Mouse (Mus musculus) megakaryocyte progenitor cell, adult 5-6 weeks (primary cell): ENCODE results near the gene Prim2. TPM values are rescaled to one million over a fixed set of nuclear protein-coding genes. Genes with fewer than 3 reads are reported as not detected.
"Not testable (repeated sequence)": the region's sequence is repeated elsewhere in the genome, so short reads cannot be mapped to it uniquely, and the experiment has no call there.

ENCODE experiments used
- ATAC-seq: replicated peaks from 2 replicates; pipeline ENCODE4 v1.8.0; 2016; ENCODE audit warnings: mild to moderate bottlenecking, moderate TSS enrichment, inconsistent platforms; ENCODE audit not compliant: poor library complexity
- total RNA-seq, 2 experiments: library from RNA; stranded (forward) in 1 of 2; stranded (reverse) in 1 of 2; fragments of 157-497, 149-512 nt in 1 of 2; fragments of 200-1000 nt in 1 of 2; gene quantifications; 2 replicates each; pipeline versions ENCODE4 v1.2.3 to v1.2.4; 2015 to 2017

The Prim2 gene
- total RNA-seq, 2 experiments from 2014 or later: 79.8 to 90.3 TPM

DNA sequence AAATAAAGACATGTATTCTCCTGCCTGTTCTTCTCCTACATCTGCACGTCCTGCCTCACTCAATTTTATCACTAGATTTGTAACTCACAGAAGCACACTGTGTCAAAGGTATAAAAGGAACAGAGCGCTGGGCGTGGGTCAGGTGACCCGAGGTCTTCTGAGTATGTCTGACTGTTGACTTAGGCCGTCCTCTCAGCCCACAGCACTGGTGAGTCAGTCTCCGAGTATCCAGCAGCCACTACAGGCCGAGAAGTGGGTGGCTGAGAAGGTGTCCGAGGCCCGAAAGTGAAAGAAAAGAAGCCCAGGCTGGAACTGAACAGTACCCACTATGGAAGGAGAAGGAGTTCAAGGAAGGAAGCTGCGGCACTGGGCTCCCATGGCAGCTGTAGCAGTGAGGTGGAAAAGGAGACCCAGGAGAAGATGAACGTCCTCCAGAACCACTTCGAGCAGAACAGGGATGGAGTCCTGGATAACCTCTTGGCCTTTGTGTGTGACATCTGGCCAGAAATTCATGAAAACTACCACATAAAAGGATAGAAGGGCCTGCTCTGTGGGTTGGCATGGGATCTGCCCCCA lies 11.9 kb downstream of the Prim2 start:
- no peak for ATAC-seq

DNA sequence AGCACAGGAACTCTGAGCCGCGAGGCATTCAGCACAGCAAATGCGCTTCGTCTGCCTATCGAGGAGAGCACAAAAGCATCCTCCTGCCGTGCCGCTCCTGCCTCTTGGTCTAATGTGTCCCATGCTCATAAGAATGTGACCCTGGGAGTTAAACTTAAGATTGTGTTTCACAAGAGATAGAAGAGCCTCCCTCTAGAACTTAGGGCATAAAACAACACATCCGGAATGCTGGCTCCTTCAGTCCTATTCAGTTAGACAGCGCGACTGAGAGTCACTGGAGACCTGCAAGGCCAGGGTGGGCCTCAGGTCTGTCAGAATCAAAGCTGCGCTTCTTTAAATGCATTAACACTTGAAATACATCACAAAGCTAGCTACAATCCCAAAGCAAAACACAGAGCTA lies 18.7 kb downstream of the Prim2 start:
- no peak for ATAC-seq

DNA sequence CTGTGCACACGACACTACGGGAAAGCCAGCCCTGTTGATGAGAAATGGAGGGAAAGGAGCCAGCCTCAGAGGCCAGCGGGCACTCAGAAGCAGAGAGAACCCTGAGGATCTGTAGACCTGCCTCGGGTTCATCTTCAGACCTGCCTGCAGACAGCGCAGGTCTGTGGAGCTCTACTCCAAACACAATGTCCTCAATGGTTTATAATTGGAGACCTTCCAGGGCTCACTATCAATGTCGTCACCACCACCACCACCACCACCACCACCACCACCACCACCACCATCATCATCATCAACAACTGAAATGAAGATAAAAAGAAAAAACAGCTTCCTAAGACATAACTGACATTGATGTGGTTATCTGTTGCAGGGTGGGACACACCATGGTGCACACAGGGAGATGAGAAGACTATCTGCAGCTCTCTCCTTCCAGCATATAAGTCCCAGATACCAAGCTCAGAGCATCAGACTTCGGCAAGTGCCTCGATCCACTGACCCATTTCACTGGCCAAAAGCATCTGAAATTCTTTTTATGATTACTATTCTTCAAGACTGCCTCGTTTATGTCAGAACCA lies 20.0 kb downstream of the Prim2 start:
- peak; percentile 79 for ATAC-seq

DNA sequence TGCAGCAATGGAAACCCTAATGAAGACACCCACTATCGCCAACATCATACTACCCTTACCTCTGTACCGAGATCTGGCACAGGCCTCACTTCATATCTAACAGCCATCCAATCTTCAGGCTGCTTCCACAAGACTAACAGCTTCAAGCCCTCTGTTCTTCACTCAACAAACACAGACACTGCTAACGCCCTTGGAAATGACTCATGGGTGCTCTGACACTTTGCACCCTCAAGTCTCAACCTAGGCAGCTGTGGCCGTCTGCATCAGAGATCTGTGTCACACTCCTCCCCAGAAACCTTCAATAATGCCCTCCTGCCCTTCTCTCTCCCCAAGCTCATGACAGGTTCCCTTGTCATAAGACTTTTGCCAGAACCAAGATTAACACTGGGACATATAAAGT lies 20.6 kb downstream of the Prim2 start:
- ATAC-seq: 0 out of 2 replicates have a peak, but pooled peaks have one; percentile 8

DNA sequence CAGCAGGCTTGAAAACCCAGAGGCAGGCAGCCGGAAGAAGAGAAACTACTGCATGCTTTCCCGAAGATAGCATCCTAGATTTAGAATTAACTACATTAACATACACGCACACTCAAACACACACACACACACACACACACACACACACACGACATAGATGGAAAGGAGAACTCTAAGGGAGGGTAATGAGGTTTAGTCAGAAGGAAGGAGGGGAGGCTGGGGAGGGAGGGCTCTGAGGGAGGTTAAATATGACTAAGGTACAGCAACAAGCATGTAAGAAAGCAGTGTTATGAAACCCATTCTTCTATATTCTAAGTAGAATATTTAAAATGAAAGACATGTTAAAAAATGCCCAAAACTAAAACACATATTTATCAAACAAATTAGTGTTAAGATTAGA lies 21.9 kb downstream of the Prim2 start:
- no peak for ATAC-seq

DNA sequence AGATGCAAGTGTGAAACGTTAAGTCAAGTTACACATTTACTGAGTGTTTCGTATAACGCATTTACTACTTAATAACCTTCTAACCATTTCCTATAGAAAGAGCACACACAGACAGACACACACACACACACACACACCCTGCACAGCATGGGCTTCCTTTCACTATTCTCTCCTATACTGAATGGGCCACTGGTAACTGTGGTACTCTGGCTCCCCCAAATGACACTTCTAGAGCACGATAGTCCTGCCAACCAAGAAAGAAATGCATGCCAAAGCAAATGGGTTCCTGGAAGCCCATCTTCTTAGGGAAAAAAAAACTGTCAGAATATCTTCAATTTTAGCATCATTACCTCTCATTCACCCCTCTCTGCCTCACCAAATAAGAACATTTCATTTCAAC lies 22.4 kb downstream of the Prim2 start:
- 0 out of 2 replicates have a peak, but pooled peaks have one; percentile 27 for ATAC-seq

DNA sequence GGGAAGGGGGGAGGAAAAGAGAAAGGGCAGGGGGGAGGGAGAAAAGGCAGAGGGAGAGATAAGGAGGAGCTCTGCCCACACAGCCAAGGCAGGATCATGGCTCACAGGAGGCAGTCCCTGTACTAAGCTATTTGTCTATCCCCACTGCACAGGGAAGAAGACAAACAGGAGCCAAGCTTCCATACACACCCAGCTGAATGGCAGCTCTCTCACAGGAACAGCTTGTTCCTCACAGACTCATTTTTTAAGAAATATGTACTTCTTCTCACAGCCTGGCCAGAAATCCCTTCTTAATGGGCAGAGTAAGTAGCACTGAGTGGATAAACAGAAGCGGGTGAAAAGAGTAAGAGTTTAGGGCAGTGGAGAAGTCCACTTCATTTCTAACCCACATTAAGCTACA lies 23.9 kb downstream of the Prim2 start:
- ATAC-seq: 0 out of 2 replicates have a peak, but pooled peaks have one; percentile 35

DNA sequence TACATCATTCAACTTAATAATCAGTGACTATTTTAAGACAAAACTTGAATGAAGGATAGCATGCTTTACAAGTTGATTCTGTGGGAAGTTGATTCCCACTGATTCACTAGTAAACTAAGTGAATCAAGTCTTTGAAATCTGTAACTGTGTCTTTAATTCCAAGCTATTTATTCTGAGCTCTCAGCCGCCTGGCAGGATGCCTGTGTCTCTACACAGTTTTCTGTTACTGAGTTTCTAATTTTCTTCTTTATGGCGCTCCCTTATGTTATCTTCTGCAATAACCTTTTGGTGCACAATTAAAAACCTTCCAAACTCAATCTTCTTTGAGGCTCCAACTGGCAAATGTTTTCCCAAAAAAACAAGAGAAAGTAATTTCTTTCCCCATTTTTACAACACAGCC lies 28.5 kb downstream of the Prim2 start:
- ATAC-seq: no peak

DNA sequence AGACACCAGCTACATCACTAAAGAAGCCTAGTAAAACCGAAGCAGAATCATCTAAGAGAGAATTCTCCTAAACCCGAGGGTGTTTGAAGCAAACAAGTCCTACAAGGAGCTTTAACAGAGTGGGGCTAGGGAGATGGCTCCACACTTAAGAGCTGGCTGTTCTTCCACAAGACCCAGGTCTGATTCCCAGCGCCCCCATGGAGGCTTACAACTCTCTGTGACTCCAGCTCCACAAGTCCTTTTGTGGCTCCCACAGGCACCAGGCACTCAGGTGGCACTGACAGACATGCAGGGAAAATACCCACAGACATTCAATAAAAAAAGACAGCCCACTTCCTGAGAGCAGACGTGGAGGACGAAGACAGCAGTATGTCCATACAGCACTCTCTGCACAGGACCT lies 29.5 kb downstream of the Prim2 start:
- ATAC-seq: no peak

DNA sequence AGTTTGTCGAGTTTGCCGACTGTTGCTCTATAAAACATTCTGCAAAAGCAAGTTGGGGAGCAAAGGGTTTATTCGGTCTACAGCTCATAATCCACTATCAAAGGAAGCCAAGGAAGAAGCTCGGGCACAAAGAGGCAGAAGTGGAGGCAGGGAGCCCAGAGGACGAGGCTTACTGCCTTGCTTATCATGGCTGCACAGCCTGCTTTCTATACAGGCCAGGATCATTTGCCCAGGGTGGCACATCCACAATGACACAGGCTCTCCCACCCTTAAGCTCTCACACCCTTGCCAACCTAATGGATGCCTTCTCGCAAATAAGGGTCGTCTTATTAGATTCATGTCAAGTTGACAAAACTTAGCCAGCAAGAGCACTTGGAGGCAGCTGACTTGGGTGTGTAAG lies 30.4 kb downstream of the Prim2 start:
- peak; percentile 66; the same call in 1 of the 2 replicates for ATAC-seq

DNA sequence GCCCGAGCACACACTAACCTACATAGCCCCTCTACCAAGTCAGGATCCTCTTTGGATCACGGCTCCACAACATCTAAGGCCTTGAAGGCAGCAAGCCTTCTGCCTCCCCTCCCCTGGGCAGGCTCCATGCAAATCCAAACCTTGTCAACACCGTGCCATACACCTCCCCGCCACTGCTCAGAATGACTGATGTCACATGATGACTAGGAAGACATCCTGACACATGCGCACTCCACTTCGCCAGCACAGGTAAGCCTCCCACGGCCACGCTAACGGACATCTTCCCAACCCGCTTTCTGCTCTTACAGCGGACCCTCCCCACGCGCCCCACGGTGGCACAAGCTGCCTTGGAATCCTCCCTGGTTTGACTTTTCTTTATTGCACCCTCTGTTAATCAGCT lies 31.8 kb downstream of the Prim2 start:
- ATAC-seq: no peak

DNA sequence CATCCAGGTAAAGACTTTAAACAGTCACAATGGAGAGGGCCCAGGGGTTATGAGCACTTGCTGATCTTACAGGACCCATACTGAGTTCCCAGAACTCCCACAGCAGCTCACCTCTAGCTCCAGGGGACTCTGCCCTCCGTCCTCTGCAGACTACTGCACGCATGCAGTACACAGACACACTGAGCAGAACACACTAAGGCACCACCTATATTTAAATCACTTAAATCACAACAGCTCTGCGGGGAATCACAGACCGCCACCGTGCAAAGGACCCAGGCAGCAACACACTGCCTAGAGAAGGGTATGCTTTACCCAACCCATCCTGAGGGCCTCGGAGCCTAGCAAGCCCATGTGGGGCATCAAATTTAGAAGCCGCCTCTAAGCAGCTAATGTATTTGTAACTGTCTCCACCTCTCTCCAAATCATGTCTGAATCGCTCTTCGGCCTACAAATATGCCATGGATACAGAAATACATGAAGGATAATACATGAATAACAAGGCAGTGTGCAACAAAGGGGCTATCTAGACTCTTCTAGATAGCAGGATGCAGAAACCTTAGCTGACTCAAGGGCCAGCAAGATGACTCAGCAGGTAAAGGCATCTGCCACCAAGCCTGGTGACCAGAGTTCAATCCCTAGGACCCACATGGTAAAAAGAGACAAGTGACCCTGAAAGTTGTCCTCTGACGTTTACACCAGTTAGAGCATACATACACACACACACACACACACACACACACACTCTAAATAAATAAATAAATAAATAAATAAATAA lies 33.0 kb downstream of the Prim2 start:
- no peak for ATAC-seq

DNA sequence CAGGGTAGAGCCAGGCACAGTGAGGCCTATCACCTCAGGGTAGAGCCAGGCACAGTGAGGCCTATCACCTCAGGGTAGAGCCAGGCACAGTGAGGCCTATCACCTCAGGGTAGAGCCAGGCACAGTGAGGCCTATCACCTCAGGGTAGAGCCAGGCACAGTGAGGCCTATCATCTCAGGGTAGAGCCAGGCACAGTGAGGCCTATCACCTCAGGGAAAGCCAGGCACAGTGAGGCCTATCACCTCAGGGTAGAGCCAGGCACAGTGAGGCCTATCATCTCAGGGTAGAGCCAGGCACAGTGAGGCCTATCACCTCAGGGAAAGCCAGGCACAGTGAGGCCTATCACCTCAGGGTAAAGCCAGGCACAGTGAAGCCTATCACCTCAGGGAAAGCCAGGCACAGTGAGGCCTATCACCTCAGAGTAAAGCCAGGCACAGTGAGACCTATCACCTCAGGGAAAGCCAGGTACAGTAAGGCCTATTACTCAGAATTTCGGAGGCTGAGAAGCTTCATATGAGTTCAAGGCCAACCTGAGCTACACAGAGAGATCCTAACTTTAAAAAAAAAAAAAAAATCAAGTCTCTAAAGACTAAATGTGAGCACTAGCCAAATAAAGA lies 38.5 kb downstream of the Prim2 start:
- peak; percentile 54 for ATAC-seq

DNA sequence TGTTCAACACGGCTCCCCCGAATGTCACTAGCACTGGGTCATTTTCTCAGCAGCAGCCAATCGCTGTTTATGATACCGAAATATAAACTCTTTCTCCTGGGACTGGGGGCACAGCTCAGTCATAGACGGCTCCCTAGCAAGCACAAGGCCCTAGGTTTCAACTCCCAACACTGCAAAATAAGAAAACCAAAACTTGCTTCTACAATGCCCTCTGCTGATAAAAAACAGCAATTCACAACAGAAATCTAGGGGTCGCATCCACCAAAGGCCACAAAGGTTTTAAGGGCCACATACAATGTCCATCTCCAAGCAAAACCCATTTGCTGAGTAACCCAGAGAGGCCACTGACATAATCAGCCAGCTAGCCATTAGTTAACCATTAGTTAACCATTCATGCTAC lies 41.8 kb downstream of the Prim2 start:
- 0 out of 2 replicates have a peak, but pooled peaks have one; percentile 13 for ATAC-seq

DNA sequence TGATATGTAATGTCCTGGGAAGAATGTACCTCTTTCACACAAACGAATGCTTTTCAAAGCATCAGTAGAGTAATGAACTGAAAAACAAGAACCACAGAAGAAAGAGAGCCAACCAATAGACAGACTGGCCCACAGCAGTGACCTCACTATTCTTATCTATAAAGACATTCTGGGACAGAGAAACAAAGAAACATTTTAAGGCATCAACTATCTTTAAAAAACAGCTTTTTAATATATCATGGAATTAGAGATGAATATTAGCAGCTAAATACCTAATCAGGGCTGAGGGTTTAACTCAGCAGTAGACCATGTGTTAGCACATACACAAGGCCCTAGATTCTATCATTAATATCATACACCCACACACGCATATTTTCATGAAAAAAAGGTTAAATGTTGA lies 42.5 kb downstream of the Prim2 start:
- ATAC-seq: peak; percentile 40

DNA sequence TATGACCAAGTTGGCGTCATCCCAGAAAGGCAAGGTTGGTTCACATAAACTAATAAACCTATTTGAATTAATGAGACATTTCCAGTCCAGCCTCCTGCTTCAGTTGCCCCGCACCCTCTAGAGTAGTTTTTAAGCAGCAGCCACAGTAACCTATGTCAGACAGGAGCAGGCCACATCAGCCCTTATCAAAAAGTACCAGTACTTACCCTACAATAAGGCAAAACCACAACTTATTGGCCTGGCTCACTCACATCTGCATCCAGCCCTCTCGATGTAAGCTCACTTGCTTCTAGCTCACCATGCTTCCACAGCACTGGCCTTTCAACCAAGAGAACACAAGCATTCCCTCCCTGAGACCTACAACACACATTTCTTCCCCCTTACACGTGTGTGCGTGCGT lies 44.7 kb downstream of the Prim2 start:
- peak; percentile 86 for ATAC-seq

DNA sequence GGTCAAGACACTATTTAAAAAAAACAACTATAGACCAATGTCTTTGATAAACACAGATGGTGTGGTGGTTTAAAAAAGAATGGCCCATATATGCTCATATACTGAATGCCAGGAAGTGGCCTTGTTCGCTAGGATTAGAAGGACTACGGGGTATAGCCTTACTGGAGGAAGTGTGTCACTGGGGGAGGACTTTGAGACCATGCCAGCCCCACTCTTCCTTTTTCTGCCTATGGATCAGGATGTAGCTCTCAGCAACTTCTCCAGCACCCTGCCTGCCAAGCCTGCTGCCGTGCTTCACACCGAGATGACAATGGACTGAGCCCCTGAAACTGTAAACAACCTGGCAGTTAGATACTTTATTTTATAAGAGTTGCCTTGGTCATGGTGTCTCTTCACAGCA lies 45.2 kb downstream of the Prim2 start:
- no peak for ATAC-seq

DNA sequence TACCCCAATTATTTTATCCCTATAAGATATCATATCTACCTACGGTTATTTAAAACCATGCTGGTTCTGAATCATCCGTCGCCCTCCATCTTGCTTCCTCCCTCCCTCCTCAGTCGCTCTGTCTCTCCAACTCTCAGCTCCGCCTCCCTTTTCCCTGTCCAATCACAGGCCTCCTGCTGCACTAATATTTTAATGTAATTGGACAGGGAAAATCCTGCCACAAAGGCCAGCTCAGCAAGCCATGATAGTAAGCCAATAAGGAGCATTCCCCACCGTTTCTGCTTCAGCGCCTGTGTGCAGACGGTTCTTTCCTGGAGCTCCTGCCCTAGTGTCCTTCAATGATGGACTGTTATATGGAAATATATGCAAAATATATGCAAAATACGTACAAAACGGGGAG lies 47.8 kb downstream of the Prim2 start:
- no peak for ATAC-seq

DNA sequence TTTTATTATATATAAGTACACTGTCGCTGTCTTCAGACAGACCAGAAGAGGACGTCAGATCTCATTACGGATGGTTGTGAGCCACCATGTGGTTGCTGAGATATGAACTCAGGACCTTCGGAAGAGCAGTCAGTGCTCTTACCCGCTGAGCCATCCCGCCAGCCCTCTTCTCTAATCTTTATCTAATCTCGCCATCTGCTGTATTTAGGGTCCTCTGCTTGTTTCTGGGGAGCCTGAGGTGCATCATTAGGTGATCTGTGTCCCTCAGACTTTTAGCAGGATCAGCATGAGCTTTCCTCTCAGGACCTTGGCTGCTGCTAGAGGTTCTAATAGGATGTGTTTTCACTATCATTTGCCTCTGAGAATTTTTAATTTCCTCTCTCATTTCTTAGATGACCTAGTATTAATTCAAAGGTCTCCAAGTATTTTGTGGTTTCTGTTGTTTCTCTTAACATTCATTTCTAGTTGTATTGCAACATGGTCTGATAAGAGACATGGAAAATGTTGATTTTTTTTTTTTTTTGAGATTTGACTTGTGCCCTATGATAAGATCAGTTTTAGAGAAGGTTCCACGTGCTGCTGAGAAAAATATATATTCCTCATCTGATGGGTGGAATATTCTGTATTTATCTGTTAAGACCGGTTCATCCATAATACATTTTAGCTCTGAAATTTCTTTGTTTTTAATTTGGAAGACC lies 49.4 kb downstream of the Prim2 start:
- no peak for ATAC-seq

DNA sequence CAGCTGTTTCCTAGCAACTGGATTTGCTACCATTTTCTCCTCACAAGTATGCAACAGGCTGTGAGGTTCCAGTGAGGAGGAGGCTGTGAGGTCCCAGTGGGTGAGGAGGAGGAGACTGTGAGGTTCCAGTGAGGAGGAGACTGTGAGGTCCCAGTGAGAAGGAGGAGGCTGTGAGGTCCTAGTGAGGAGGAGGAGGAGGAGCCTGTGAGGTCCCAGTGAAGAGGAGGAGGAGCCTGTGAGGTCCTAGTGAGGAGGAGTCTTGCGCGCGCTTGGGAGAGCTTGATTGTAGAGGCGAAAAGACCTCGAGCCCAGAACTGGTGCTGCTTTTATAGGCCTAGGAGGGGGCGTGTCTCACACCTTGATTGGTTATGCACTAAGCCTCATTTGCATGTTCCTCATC lies 53.0 kb downstream of the Prim2 start:
- ATAC-seq: not testable (repeated sequence)

DNA sequence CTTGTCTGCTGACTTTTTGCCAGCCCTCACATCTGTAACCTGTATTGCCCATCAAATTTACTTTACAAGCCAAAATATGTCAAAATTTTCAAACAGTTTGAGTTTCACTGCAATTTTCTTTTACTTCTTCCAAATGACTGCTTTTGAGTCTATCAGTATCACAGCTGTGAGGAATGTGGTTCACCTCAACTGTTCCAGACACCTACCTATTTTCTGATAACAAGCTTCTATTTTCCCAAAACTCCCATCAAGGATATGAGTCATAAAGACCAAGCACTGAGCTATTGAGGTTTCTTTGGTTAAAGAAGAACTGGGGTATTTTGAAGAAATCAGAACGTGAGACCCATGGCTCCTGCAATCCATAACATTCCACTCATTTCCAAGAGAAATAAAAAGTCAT lies 57.5 kb downstream of the Prim2 start:
- ATAC-seq: no peak
